Mouse (Mus musculus): Measurements from ENCODE around the gene Cd27. TPM values are rescaled to one million over a fixed set of nuclear protein-coding genes. Genes with fewer than 3 reads are reported as not detected.

Cd27 gene
- polyA plus RNA-seq, 1 experiment from 2014 or later = 0.33 TPM

DNA sequence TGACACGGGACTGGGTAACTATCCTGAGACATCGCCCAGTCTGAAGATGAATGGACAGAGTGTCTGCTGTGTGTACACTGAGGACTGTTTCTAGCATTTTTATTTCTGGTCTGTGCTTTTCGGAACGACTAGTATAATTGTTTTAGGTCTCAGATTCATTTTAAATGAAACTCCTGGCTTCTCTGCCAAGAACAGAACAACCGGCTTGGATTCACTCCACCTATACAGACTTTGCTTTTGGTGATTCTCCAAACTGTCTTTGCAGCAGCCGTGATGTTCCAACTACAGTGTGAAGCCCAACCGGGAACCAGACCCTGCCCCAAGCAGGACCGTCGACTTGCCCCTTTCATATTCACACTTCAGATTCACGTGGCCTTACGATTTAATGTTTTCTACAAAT lies 18.9 kb downstream of the Cd27 start:
- CTCF ChIA-PET = interaction anchor here (1.1 to 3.5 kb wide), 7 partner anchors 9 to 54 kb away, joined by 3 to 17 read pairs (median 4); partner anchors contain the start of genes Gapdh and Tapbpl
- in situ Hi-C loops (cut with MboI; ENCODE audit: low pct_unique_long_range_greater_than_20kb) = loop anchor here (5.0 kb wide), 1 partner anchor 54 kb away; no protein-coding TSS in a partner anchor
- TF ChIP-seq CTCF (IDR thresholded peaks at IDR 0.05) = no peak

DNA sequence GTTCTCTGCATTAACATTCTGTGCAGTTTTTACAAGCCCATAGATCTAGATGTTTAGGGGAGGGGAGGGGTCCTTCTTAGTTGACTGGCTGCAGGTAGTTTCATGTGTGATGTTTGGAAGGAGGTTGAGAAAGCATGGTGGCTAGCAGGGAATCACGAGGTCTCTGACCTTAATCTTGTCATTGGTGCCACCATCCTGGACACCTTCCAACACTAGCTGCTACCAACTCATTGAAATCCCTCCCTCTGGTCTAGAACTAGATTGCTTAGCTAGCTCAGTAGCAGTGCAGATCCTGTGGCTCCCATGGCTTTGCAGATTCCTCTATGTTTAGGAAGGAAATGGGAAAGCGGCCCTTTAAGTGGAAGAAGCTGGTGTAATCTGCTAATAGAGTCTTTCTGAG lies 19.9 kb downstream of the Cd27 start:
- ChIA-PET POLR2A (interaction anchor here (0.9 to 1.6 kb wide), 2 partner anchors 9 to 15 kb away, joined by 3 to 4 read pairs; partner anchors contain the start of gene Tapbpl), CTCF (interaction anchor here (0.6 to 2.1 kb wide), 3 partner anchors 12 to 59 kb away, joined by 3 to 10 read pairs (median 6); no protein-coding TSS in a partner anchor)
- no peak for TF ChIP-seq CTCF (IDR thresholded peaks at IDR 0.05)
- no peaks in the 10 kb centered on the region for H3K27me3 ChIP-seq
- ATAC-seq (no peak), DNase-seq (ENCODE audit: low read depth, low spot score) (no peak)
- in situ Hi-C loops (cut with MboI; ENCODE audit: low pct_unique_long_range_greater_than_20kb) = loop anchor here (5.0 kb wide), 1 partner anchor 55 kb away; no protein-coding TSS in a partner anchor

More for the DNA sequence above, 18.9 kb downstream of the Cd27 start:
- DNase-seq (ENCODE audit: low read depth, low spot score) = no peak
- POLR2A ChIA-PET = interaction anchor here (0.6 kb wide), 1 partner anchor 20 kb away, joined by 3 read pairs; no protein-coding TSS in a partner anchor
- no peaks in the 10 kb centered on the region for H3K27me3 ChIP-seq
- no peak for ATAC-seq

DNA sequence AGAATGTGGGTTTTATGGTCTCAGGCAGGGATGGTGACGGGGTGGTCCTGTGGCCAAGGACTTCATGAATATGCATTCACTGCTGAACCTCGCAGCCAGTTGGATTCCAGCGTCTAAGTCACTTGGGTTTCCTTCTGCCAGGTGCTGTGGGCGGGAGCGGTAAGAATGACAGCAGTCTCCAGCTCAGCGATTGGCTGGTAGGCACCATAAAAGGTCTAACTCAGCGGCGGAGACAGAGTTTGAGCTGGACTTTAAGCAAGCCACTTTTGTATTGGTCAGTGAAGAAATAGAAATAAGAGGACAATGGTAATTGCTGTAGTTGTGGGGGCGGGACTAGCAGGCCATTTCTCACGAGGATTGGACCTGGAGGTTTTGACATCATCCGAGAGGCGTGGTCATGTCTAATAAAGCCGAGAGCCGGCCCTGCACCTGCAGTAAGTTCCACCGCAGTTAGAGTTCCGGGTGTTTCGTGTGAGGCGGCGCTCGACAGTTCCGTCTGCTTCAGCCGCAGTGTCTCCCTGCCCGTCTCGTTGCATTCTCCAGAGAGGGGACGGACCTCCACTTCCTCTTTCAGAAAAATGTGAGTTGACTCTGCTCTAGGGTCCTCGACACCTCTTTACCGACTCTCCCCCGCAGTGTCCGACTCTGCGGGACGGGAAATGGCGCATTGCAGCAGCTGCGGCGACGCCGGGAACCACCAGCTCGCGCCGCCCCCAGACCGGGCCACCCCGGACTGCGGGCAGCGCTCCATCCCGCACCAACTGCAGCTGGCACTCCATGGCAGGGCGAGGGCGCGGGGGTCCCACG lies 21.5 kb downstream of the Cd27 start, which contains the start of gene Vamp1:
Gene Vamp1 (plus strand): TSS at position 404 of the 807 bp plus-strand sequence.
- DNase-seq (ENCODE audit: low read depth, low spot score) (peak; percentile 97), ATAC-seq (peak; percentile 96)
- H3K27me3 ChIP-seq = peaks cover 10% of the 10 kb centered on the region
- TF ChIP-seq CTCF (IDR thresholded peaks at IDR 0.05) = no peak
- in situ Hi-C loops (cut with MboI; ENCODE audit: low pct_unique_long_range_greater_than_20kb) = loop anchor here (5.0 kb wide), 1 partner anchor 57 kb away; no protein-coding TSS in a partner anchor
- ChIA-PET POLR2A (interaction anchor here (1.6 kb wide), 1 partner anchor 17 kb away, joined by 4 read pairs; the partner anchor contains the start of gene Tapbpl), CTCF (interaction anchor here (1.1 to 2.1 kb wide), 5 partner anchors 10 to 60 kb away, joined by 3 to 10 read pairs (median 6); no protein-coding TSS in a partner anchor)

DNA sequence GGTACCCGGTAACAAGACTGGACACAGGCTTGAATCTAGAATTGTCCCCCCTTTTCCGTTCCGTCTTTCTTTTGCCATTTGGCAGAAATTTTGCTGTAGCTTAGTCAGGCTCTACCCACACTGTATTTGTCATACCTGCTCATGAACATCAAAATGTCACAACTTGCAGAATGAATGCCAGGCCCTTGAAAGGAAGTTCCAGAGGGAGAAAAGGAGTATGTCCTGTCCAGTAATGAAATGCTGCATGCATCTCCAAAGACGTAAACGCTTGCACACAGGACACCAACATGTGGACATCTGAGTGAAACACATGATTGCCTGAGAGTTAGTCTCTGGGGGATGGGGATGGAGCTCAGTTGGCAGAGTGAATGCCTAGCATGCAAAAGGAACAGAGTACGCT lies 23.1 kb downstream of the Cd27 start:
- POLR2A ChIA-PET = interaction anchor here (0.6 kb wide), 1 partner anchor 62 kb away, joined by 4 read pairs; no protein-coding TSS in a partner anchor
- no peak for TF ChIP-seq CTCF (IDR thresholded peaks at IDR 0.05)
- DNase-seq (ENCODE audit: low read depth, low spot score) = no peak

DNA sequence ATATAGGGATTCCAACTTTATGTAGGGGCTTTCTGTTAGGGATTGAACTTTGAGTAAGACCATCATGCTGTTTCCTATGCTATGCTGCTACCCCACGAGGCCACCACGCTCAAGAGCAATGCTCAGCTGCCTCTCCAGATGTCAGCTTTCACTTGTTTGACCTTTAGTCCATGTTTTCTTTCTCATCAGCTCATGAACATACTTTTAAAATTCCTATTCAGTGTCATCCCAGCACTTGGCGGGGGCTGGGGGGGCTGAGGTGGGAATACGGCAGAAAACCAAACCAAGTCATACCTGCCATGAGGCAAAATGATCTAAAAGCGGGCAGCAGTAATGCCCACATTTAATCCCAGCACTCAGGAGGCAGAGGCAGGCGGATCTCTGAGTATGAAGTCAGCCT lies 23.7 kb downstream of the Cd27 start:
- POLR2A ChIA-PET = no interaction called here
- CTCF ChIA-PET = no interaction called here
- ATAC-seq (no peak), DNase-seq (ENCODE audit: low read depth, low spot score) (no peak)
- no peak for TF ChIP-seq CTCF (IDR thresholded peaks at IDR 0.05)
- H3K27me3 ChIP-seq = peaks cover 18% of the 10 kb centered on the region
- in situ Hi-C loops (cut with MboI; ENCODE audit: low pct_unique_long_range_greater_than_20kb) = no loop called here

More for the DNA sequence above, 23.1 kb downstream of the Cd27 start:
- in situ Hi-C loops (cut with MboI; ENCODE audit: low pct_unique_long_range_greater_than_20kb) = no loop called here
- no peak for ATAC-seq
- H3K27me3 ChIP-seq = peaks cover 17% of the 10 kb centered on the region
- CTCF ChIA-PET = interaction anchor here (1.1 kb wide), 1 partner anchor 11 kb away, joined by 3 read pairs; no protein-coding TSS in a partner anchor

DNA sequence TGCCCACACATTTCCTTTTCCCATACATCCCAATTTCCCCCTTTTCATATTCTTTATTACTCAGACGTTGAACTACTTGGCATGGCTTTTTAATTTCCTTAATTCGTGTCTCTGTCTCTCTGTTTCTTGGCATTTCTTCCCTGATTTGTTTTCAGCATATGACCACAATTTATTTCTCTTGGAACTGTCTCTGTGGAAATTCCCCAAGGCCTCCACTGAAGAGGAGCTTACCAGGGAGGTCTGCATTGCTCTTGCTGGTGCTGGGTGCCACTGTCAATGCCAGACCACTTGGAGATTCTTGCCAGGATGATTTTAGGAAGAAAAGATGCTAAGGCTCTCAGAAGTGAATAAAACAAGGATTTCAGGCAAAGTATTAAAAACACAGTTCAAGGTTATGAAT lies 24.2 kb downstream of the Cd27 start:
- no peak for ATAC-seq
- in situ Hi-C loops (cut with MboI; ENCODE audit: low pct_unique_long_range_greater_than_20kb) = no loop called here
- POLR2A ChIA-PET = interaction anchor here (1.0 kb wide), 1 partner anchor 15 kb away, joined by 3 read pairs; no protein-coding TSS in a partner anchor
- DNase-seq (ENCODE audit: low read depth, low spot score) = no peak
- CTCF ChIA-PET = no interaction called here
- no peak for TF ChIP-seq CTCF (IDR thresholded peaks at IDR 0.05)
- peaks cover 18% of the 10 kb centered on the region for H3K27me3 ChIP-seq

DNA sequence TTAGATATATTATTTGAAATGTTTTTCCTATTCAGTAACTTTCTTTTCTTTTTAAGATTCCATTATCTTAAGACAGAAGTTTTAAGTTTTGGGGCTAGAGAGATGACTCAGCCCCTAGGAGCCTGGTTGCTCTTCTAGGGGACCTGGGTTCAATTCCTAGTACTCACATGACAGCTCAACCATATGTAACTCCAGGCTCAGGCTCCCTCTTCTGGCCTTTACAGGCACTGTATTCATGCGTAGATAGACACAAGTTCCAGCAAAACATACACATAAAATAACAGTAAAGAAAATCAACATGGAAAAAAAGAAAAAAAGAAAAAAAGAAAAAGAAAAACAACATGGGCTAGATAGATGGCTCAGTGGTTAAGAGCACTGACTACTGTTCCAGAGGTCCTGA lies 26.4 kb downstream of the Cd27 start:
- ChIA-PET CTCF (interaction anchor here (1.3 kb wide), 1 partner anchor 61 kb away, joined by 3 read pairs; no protein-coding TSS in a partner anchor), POLR2A (no interaction called here)
- no peak for ATAC-seq
- in situ Hi-C loops (cut with MboI; ENCODE audit: low pct_unique_long_range_greater_than_20kb) = no loop called here
- TF ChIP-seq CTCF (IDR thresholded peaks at IDR 0.05) = peak; percentile 43
- no peak for DNase-seq (ENCODE audit: low read depth, low spot score)
- H3K27me3 ChIP-seq = peaks cover 18% of the 10 kb centered on the region

DNA sequence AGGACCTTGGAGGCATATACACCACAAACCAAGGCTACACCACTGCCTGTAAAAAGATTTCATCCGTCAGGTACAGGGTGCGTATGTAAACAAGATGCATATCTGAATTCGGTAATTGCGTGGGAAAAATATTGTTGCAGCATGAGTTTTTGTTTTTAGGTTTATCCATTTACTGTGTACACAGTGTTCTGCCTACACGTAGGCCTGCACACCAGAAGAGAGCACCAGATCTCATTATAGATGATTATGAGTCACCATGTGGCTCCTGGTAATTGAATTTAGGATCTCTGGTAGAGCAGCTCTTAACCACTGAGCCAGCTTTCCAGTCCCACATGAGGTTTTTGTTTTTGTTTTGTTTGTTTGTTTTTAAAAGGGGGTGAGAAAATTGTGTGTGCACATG lies 39.6 kb downstream of the Cd27 start:
- ChIA-PET CTCF (interaction anchor here (3.1 kb wide), 1 partner anchor 74 kb away, joined by 8 read pairs; no protein-coding TSS in a partner anchor), POLR2A (no interaction called here)
- ATAC-seq = no peak

DNA sequence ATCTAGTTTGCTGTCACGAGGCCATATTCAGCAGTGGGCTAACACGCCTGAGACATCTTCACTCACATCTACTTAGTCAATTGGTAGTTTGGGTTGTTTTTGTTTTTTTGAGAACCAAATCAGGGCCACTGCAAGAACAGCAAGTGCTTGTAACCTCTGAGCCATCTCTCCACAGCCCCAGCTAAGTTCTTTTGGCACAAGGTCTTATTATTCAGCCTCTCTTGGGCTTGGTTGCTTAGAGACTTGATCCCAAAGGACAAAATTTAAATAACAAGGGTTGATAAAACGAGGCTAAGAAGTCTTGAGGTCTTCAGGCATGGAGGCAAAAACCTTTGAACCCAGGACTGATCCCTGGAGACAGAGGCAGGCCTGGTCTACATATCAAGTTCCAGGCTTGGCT lies 40.5 kb downstream of the Cd27 start:
- DNase-seq (ENCODE audit: low read depth, low spot score) (no peak), ATAC-seq (no peak)
- CTCF ChIA-PET = interaction anchor here (3.1 kb wide), 1 partner anchor 75 kb away, joined by 8 read pairs; no protein-coding TSS in a partner anchor
- TF ChIP-seq CTCF (IDR thresholded peaks at IDR 0.05) = no peak
- in situ Hi-C loops (cut with MboI; ENCODE audit: low pct_unique_long_range_greater_than_20kb) = no loop called here
- H3K27me3 ChIP-seq = no peaks in the 10 kb centered on the region
- POLR2A ChIA-PET = no interaction called here

More for the DNA sequence above, 39.6 kb downstream of the Cd27 start:
- no peak for TF ChIP-seq CTCF (IDR thresholded peaks at IDR 0.05)
- no peaks in the 10 kb centered on the region for H3K27me3 ChIP-seq
- in situ Hi-C loops (cut with MboI; ENCODE audit: low pct_unique_long_range_greater_than_20kb) = no loop called here
- no peak for DNase-seq (ENCODE audit: low read depth, low spot score)

DNA sequence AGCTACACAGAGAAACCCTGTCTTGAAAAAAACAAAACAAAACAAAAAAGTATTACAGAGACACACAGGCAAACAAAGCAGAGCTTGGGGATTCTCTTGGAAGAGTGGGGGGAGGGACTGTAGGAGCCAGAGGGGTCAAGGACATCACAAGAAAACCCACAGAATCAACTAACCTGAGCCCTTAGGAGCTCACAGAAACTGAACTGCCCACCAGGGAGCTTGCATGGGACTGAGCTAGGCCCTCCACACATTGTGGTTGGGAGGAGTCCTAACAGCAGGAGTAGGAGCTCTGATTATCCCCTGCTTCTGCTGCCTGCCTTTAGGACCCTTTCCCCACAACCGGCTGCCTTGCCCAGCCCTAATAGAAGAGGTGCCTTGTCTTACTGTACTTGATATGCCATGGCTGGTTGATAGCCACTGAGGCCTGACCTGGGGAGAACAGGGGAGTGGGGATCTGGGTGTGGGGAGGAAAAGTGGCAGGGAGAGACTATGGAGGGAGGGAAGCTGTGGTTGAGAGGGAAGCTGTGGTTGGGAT lies 41.2 kb downstream of the Cd27 start:
- in situ Hi-C loops (cut with MboI; ENCODE audit: low pct_unique_long_range_greater_than_20kb) = no loop called here
- ChIA-PET CTCF (interaction anchor here (3.1 kb wide), 1 partner anchor 76 kb away, joined by 8 read pairs; no protein-coding TSS in a partner anchor), POLR2A (no interaction called here)
- TF ChIP-seq CTCF (IDR thresholded peaks at IDR 0.05) = no peak
- DNase-seq (ENCODE audit: low read depth, low spot score) (no peak), ATAC-seq (no peak)
- no peaks in the 10 kb centered on the region for H3K27me3 ChIP-seq
